Mouse (Mus musculus) naive thymus-derived CD4-positive, alpha-beta T cell, adult 2 months (primary cell): Measurements from ENCODE around the gene Asb16.

Source experiments
- DNase-seq: peaks from one replicate; pipeline ENCODE4 v3.0.0-alpha.2; 2011; ENCODE audit warnings: low read depth

Gene Asb16

GRCm38 (mm10) chr11:102310768-102311695, 42.5 kb downstream of the Asb16 start:
- DNase-seq = peak; percentile 10

GRCm38 (mm10) chr11:102311966-102312365, 43.4 kb downstream of the Asb16 start:
- DNase-seq = no peak

GRCm38 (mm10) chr11:102312586-102312985, 44.0 kb downstream of the Asb16 start:
- no peak for DNase-seq

GRCm38 (mm10) chr11:102314321-102314720, 45.8 kb downstream of the Asb16 start:
- DNase-seq = peak; percentile 15

- no peak for DNase-seq
Measured at GRCm38 (mm10) chr11:102315690-102316571, 47.4 kb downstream of the Asb16 start.

GRCm38 (mm10) chr11:102316572-102317297, 48.2 kb downstream of the Asb16 start:
- DNase-seq = peak; percentile 90

- DNase-seq = peak; percentile 78
Measured at GRCm38 (mm10) chr11:102317298-102317900, 48.9 kb downstream of the Asb16 start.

- peak; percentile 73 for DNase-seq
Measured at GRCm38 (mm10) chr11:102317901-102318575, 49.5 kb downstream of the Asb16 start.

- peak; percentile 72 for DNase-seq
Measured at GRCm38 (mm10) chr11:102318576-102319409, 50.2 kb downstream of the Asb16 start.

- DNase-seq = peak; percentile 84
Measured at GRCm38 (mm10) chr11:102319410-102319792, 50.9 kb downstream of the Asb16 start, which contains the start of gene Ubtf. Gene Ubtf, minus strand, starts transcription at chr11:102319742.

- peak; percentile 83 for DNase-seq
Measured at GRCm38 (mm10) chr11:102319941-102320685, 51.6 kb downstream of the Asb16 start.

GRCm38 (mm10) chr11:102320686-102321005, 52.1 kb downstream of the Asb16 start:
- DNase-seq = no peak

GRCm38 (mm10) chr11:102321931-102322330, 53.4 kb downstream of the Asb16 start:
- DNase-seq = no peak

- DNase-seq = no peak
Measured at GRCm38 (mm10) chr11:102323516-102323915, 55.0 kb downstream of the Asb16 start.

GRCm38 (mm10) chr11:102327250-102327649, 58.7 kb downstream of the Asb16 start:
- no peak for DNase-seq

- no peak for DNase-seq
Measured at GRCm38 (mm10) chr11:102327839-102328238, 59.3 kb downstream of the Asb16 start.
